ENCODE assay signal across 8 mouse cellular contexts in genomic region chr11:121519131-121519530, GRCm38 (mm10). TPM values are rescaled to one million over a fixed set of nuclear protein-coding genes. Genes with fewer than 3 reads are reported as not detected.
DNase-seq lines count a peak whose midpoint lies in the region; ATAC-seq and TF ChIP-seq lines count a peak whose summit lies in the region.

Gene Zfp750, minus strand, starts transcription at chr11:121519333.

- no peaks in the 10 kb centered on the region for H3K27me3 ChIP-seq in embryonic facial prominence, embryonic 11.5 days (ENCODE audit: control insufficient read depth, insufficient read depth, low read length)
- H3K27me3 ChIP-seq in stomach, embryonic 15.5 days (replicated peaks), result no peaks in the 10 kb centered on the region

- no peaks in the 10 kb centered on the region for H3K36me3 ChIP-seq in embryonic facial prominence, embryonic 11.5 days (replicated peaks; ENCODE audit: control insufficient read depth, insufficient read depth, low read depth, low read length)
- H3K36me3 ChIP-seq in stomach, embryonic 15.5 days, result no peaks in the 10 kb centered on the region

- no peak for DNase-seq in lung, adult 2 months
- DNase-seq in lung, postnatal 10 days, result no peak
- peak; percentile 57 for DNase-seq in embryonic facial prominence, embryonic 11.5 days (ENCODE audit: low spot score)
- peak; percentile 50 for DNase-seq in kidney, postnatal 10 days
- DNase-seq in T-cell, adult 2 months (ENCODE audit: low spot score), result no peak
- no peak for DNase-seq in cerebellum, adult 9-11 months

- WGBS in lung, adult 2 months, result 62% methylated on average over 10 of the region's 10 CpGs
- WGBS in embryonic facial prominence, embryonic 11.5 days, result 37% methylated on average over 10 of the region's 10 CpGs
- WGBS in stomach, embryonic 15.5 days, result 38% methylated on average over 10 of the region's 10 CpGs

- TF ChIP-seq POLR2A in lung, adult 2 months (IDR thresholded peaks at IDR 0.05; ENCODE audit: borderline replicate concordance, extremely low read depth, low read depth, low read length), result peak; percentile 50; the same call in 1 of the 2 replicates

- no peak for TF ChIP-seq CTCF in lung, adult 2 months (IDR thresholded peaks at IDR 0.05; ENCODE audit: insufficient read depth, low read length)

- no peaks in the 10 kb centered on the region for H3K4me1 ChIP-seq in lung, adult 2 months (ENCODE audit: control insufficient read depth, insufficient read depth, low read length)
- no peaks in the 10 kb centered on the region for H3K4me1 ChIP-seq in embryonic facial prominence, embryonic 11.5 days (ENCODE audit: control insufficient read depth, insufficient read depth, low read length)
- 0 out of 2 replicates have a peak, but pooled peaks cover 24% of the 10 kb centered on the region for H3K4me1 ChIP-seq in stomach, embryonic 15.5 days

- H3K4me3 ChIP-seq in lung, adult 2 months (replicated peaks; ENCODE audit: extremely low read depth, low read depth, low read length), result peak within 1 kb of the TSS; percentile 23
- no peak within 1 kb of the TSS for H3K4me3 ChIP-seq in embryonic facial prominence, embryonic 11.5 days (ENCODE audit: low read depth, low read length)
- peak within 1 kb of the TSS; percentile 16 for H3K4me3 ChIP-seq in stomach, embryonic 15.5 days (replicated peaks)

- H3K9ac ChIP-seq in embryonic facial prominence, embryonic 11.5 days (replicated peaks; ENCODE audit: low read length), result no peak within 1 kb of the TSS
- no peak within 1 kb of the TSS for H3K9ac ChIP-seq in stomach, embryonic 15.5 days

- no peak for ATAC-seq in embryonic facial prominence, embryonic 11.5 days (replicated peaks; ENCODE audit: insufficient number of reproducible peaks, low FRiP score, low TSS enrichment, low read depth)
- ATAC-seq in stomach, embryonic 15.5 days (ENCODE audit: insufficient read depth, low FRiP score, low read depth), result peak; percentile 61; the same call in 1 of the 2 replicates
- ATAC-seq in megakaryocyte-erythroid progenitor cell, adult 5-6 weeks (replicated peaks; ENCODE audit: low FRiP score, low TSS enrichment, poor library complexity, severe bottlenecking), result no peak

- H3K27ac ChIP-seq in embryonic facial prominence, embryonic 11.5 days (replicated peaks; ENCODE audit: low read depth, low read length), result no peak within 1 kb of the TSS
- peak within 1 kb of the TSS; percentile 77 for H3K27ac ChIP-seq in stomach, embryonic 15.5 days

- H3K9me3 ChIP-seq in embryonic facial prominence, embryonic 11.5 days (replicated peaks; ENCODE audit: control insufficient read depth, low read length), result no peaks in the 10 kb centered on the region
- no peaks in the 10 kb centered on the region for H3K9me3 ChIP-seq in stomach, embryonic 15.5 days

- no peak within 1 kb of the TSS for H3K4me2 ChIP-seq in embryonic facial prominence, embryonic 11.5 days (ENCODE audit: low read depth, low read length)
- peak within 1 kb of the TSS; percentile 29 for H3K4me2 ChIP-seq in stomach, embryonic 15.5 days

RNA-seq across cellular contexts. Expression of gene Zfp750, which starts in this region (rescaled TPM):
- polyA plus RNA-seq in lung, adult 2 months (2012; rRNA removed), result 1.3 and 5.6 TPM in 2 replicates
- polyA plus RNA-seq in embryonic facial prominence, embryonic 11.5 days (2014; fragmentation: Nextera tagmentation; extraction: Ambion mirVana), result 0.86 and 2.2 TPM in 2 replicates
- 7.0 and 10.9 TPM in 2 replicates for polyA plus RNA-seq in stomach, embryonic 15.5 days (2015; fragmentation: Nextera tagmentation; extraction: Ambion mirVana)
- total RNA-seq in megakaryocyte-erythroid progenitor cell, adult 5-6 weeks (2014; fragmentation: Nextera tagmentation), result not detected in 2 replicates
- 0.66 TPM in 1 of 2 replicates, not detected in the other for total RNA-seq in megakaryocyte-erythroid progenitor cell, adult 5-6 weeks (2017)

Comparison
In these comparisons a context has a peak if more than half of its experiments do, and no peak if none do; other contexts are left out.
1. DNase-seq: peak in embryonic facial prominence, embryonic 11.5 days (single experiment) and kidney, postnatal 10 days (single experiment); none in lung, adult 2 months (single experiment), lung, postnatal 10 days (single experiment), T-cell, adult 2 months (single experiment) and cerebellum, adult 9-11 months (single experiment).